Mouse (Mus musculus): ENCODE results near the gene Wdr4. TPM values are rescaled to one million over a fixed set of nuclear protein-coding genes. Genes with fewer than 3 reads are reported as not detected.
"Not testable (repeated sequence)": the region's sequence is repeated elsewhere in the genome, so short reads cannot be mapped to it uniquely, and the experiment has no call there.

Gene Wdr4
- polyA plus RNA-seq, 1 experiment = 28.3 TPM

DNA sequence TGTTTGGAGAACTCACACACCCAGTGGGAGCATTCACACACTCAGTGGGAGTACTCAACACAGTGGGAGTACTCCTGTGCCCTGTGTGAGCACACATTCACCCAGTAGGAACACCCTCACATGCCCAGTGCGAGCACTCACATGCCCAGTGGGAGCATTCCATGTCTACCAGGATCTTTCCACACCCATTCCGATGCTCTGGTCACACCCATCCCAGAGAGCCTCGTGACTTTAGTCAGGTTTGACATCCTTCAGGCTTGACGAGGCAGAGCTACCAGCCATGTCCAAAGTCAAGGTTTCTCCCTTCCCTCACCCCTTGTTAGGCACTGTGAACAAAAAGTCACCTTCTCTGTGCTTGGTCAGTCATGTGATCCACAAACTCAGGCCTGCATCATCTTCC lies 15.6 kb upstream of the Wdr4 start:
- Histone ChIP-seq H3K4me1 (ENCODE audit: control insufficient read depth, insufficient read depth, low read length) (peaks cover 25% of the 10 kb centered on the region), H3K27ac (ENCODE audit: insufficient read depth, low read depth, low read length) (peak overlapping the region; percentile 93), H3K4me3 (ENCODE audit: insufficient read depth, low read depth, low read length) (no peak overlapping the region), H3K36me3 (ENCODE audit: control insufficient read depth, insufficient read depth, low read length) (no peaks in the 10 kb centered on the region; the same call in 1 of the 2 replicates), H3K27me3 (replicated peaks; ENCODE audit: control insufficient read depth, insufficient read depth, low read length) (no peaks in the 10 kb centered on the region)
- WGBS = 24% methylated on average over 4 of the region's 4 CpGs
- TF ChIP-seq POLR2A (IDR thresholded peaks at IDR 0.05; ENCODE audit: low read depth, low read length) (no peak), CTCF (conservative IDR thresholded peaks at IDR 0.05; ENCODE audit: insufficient read depth, insufficient read length, low read depth, low read length) (no peak)
- peak; percentile 82 for DNase-seq

DNA sequence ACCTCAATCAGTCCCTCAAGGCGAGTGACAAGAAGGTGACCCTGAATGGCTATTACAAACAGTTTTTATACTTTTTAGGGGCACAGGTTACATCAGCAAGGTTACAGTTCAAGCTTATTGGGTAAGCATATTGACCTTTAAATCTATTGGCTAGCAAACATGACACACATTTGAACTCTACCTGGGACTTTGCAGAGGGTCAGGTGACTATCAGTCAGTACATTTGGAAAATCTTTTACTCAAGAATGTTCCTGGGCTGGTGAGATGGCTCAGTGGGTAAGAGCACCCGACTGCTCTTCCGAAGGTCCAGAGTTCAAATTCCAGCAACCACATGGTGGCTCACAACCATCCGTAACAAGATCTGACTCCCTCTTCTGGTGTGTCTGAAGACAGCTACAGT lies 12.6 kb upstream of the Wdr4 start:
- 45% methylated on average over 4 of the region's 4 CpGs for WGBS
- not testable (repeated sequence) for H3K36me3 ChIP-seq (ENCODE audit: control insufficient read depth, insufficient read depth, low read length); H3K27me3 ChIP-seq (replicated peaks; ENCODE audit: control insufficient read depth, insufficient read depth, low read length); H3K4me3 ChIP-seq (ENCODE audit: insufficient read depth, low read depth, low read length)
- H3K27ac ChIP-seq (ENCODE audit: insufficient read depth, low read depth, low read length) = peak overlapping the region; percentile 85
- peaks cover 27% of the 10 kb centered on the region for H3K4me1 ChIP-seq (ENCODE audit: control insufficient read depth, insufficient read depth, low read length)
- peak; percentile 76 for DNase-seq

DNA sequence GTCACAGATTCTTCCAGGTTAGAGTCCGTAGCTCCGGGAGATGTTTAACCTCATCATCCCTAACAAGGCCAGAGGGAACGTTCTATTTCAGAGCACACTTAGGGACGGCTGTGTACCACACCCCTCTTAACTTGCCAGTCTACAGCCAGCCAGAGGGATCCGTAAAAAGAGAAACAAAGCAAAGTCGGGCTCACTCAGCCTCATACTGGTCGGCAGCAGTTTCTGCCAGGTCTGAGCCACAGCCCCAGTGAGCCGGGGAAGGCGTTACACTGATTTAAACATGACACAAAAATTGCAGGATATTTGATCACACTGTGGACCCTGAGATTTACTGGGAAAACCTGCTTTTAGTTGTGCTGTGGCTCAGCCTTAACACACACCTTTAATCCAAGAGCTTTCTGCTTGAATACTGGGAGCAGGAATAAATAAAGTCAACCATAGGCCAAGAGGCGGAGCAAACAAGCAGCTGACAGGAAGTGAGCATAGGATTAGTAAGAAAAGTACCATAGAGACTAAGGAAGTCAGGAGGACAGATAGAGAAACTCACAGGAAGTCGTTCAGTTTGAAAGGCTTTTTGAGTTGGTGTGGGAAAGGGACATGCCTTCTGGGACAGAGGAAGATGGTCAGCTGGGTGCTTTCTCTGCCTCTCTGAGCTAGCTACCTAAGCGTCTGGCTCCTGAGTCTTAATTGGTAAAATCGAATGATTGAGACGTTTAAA lies 11.8 kb upstream of the Wdr4 start:
- Histone ChIP-seq H3K4me1 (ENCODE audit: control insufficient read depth, insufficient read depth, low read length) (peaks cover 27% of the 10 kb centered on the region), H3K27me3 (replicated peaks; ENCODE audit: control insufficient read depth, insufficient read depth, low read length) (no peaks in the 10 kb centered on the region), H3K36me3 (ENCODE audit: control insufficient read depth, insufficient read depth, low read length) (no peaks in the 10 kb centered on the region; the same call in 1 of the 2 replicates), H3K27ac (ENCODE audit: insufficient read depth, low read depth, low read length) (peak overlapping the region; percentile 85), H3K4me3 (ENCODE audit: insufficient read depth, low read depth, low read length) (no peak overlapping the region)
- peak; percentile 42 for DNase-seq
- TF ChIP-seq POLR2A (IDR thresholded peaks at IDR 0.05; ENCODE audit: low read depth, low read length) (no peak), CTCF (conservative IDR thresholded peaks at IDR 0.05; ENCODE audit: insufficient read depth, insufficient read length, low read depth, low read length) (no peak)
- WGBS = 74% methylated on average over 14 of the region's 14 CpGs

DNA sequence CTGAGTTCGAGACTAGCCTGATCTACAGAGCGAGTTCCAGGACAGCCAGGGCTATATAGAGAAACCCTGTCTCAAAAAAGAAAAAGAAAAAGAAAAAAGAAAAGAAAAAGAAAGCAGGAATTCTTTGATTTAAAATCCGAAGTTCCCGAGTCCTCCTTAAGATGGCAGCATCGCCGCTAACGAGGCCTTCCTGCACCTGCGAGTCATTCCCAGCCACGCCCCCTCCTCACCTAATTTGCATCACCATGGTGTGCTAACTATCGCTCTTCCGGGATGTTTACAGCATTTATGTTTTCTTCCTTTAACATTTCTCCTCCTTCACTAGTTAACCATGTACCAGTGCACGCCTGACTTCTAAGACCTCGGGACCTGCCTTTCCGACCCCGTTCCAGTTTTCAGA lies 9.5 kb upstream of the Wdr4 start:
- Histone ChIP-seq H3K4me1 (ENCODE audit: control insufficient read depth, insufficient read depth, low read length) (peaks cover 12% of the 10 kb centered on the region; the same call in 1 of the 2 replicates), H3K27ac (ENCODE audit: insufficient read depth, low read depth, low read length) (no peak overlapping the region), H3K36me3 (ENCODE audit: control insufficient read depth, insufficient read depth, low read length) (no peaks in the 10 kb centered on the region; the same call in 1 of the 2 replicates), H3K4me3 (ENCODE audit: insufficient read depth, low read depth, low read length) (peak overlapping the region; percentile 27; the same call in 1 of the 2 replicates), H3K27me3 (replicated peaks; ENCODE audit: control insufficient read depth, insufficient read depth, low read length) (no peaks in the 10 kb centered on the region)
- peak; percentile 74 for DNase-seq
- no peak for TF ChIP-seq POLR2A (IDR thresholded peaks at IDR 0.05; ENCODE audit: low read depth, low read length)
- TF ChIP-seq CTCF (conservative IDR thresholded peaks at IDR 0.05; ENCODE audit: insufficient read depth, insufficient read length, low read depth, low read length) = peak; percentile 63; the same call in 1 of the 2 replicates
- WGBS = 26% methylated on average over 15 of the region's 15 CpGs

GRCm38 (mm10) chr17:31525816-31526215 lies 6.0 kb upstream of the Wdr4 start:
- 97% methylated on average over 3 of the region's 3 CpGs for WGBS
- H3K27ac ChIP-seq (ENCODE audit: insufficient read depth, low read depth, low read length) = no peak overlapping the region
- H3K27me3 ChIP-seq (replicated peaks; ENCODE audit: control insufficient read depth, insufficient read depth, low read length) = no peaks in the 10 kb centered on the region
- H3K4me1 ChIP-seq (ENCODE audit: control insufficient read depth, insufficient read depth, low read length) = peaks cover 7% of the 10 kb centered on the region; the same call in 1 of the 2 replicates
- TF ChIP-seq CTCF (conservative IDR thresholded peaks at IDR 0.05; ENCODE audit: insufficient read depth, insufficient read length, low read depth, low read length) (no peak), POLR2A (IDR thresholded peaks at IDR 0.05; ENCODE audit: low read depth, low read length) (no peak)
- H3K4me3 ChIP-seq (ENCODE audit: insufficient read depth, low read depth, low read length) = no peak overlapping the region
- H3K36me3 ChIP-seq (ENCODE audit: control insufficient read depth, insufficient read depth, low read length) = no peaks in the 10 kb centered on the region; the same call in none of the 2 replicates
- no peak for DNase-seq

DNA sequence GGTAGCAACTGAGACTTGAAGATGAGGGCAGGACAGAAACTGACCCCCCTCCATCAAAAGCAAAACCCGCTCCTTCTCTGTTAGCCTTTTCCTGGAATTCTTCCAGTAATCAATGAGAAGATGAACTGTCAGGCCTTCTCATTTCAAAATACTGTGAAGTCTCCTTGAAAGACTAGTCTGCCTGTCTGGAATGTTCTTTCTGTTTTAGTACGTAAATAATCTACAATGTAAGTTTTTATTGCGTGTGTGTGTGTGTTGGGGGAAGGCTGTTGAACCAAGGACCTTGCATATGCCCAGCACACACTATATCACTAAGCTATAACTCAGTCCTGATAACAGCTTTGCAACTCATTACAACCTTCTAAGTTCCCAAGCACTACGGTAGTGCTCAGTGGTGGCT lies 5.3 kb upstream of the Wdr4 start:
- DNase-seq = no peak
- H3K27ac ChIP-seq (ENCODE audit: insufficient read depth, low read depth, low read length) = no peak overlapping the region

GRCm38 (mm10) chr17:31521948-31522347 lies 2.2 kb upstream of the Wdr4 start:
- DNase-seq = no peak
- TF ChIP-seq CTCF (conservative IDR thresholded peaks at IDR 0.05; ENCODE audit: insufficient read depth, insufficient read length, low read depth, low read length) = no peak
- 84% methylated on average over 6 of the region's 6 CpGs for WGBS

More for the DNA sequence above, 5.3 kb upstream of the Wdr4 start:
- H3K36me3 ChIP-seq (ENCODE audit: control insufficient read depth, insufficient read depth, low read length) = no peaks in the 10 kb centered on the region; the same call in none of the 2 replicates
- no peaks in the 10 kb centered on the region for H3K27me3 ChIP-seq (replicated peaks; ENCODE audit: control insufficient read depth, insufficient read depth, low read length)
- TF ChIP-seq POLR2A (IDR thresholded peaks at IDR 0.05; ENCODE audit: low read depth, low read length) = no peak
- TF ChIP-seq CTCF (conservative IDR thresholded peaks at IDR 0.05; ENCODE audit: insufficient read depth, insufficient read length, low read depth, low read length) = no peak
- peaks cover 7% of the 10 kb centered on the region; the same call in 1 of the 2 replicates for H3K4me1 ChIP-seq (ENCODE audit: control insufficient read depth, insufficient read depth, low read length)
- 84% methylated on average over 4 of the region's 4 CpGs for WGBS
- H3K4me3 ChIP-seq (ENCODE audit: insufficient read depth, low read depth, low read length) = no peak overlapping the region

More at GRCm38 (mm10) chr17:31521948-31522347, 2.2 kb upstream of the Wdr4 start:
- Histone ChIP-seq H3K4me3 (ENCODE audit: insufficient read depth, low read depth, low read length) (no peak overlapping the region), H3K4me1 (ENCODE audit: control insufficient read depth, insufficient read depth, low read length) (peaks cover 5% of the 10 kb centered on the region; the same call in 1 of the 2 replicates), H3K27ac (ENCODE audit: insufficient read depth, low read depth, low read length) (no peak overlapping the region), H3K27me3 (replicated peaks; ENCODE audit: control insufficient read depth, insufficient read depth, low read length) (no peaks in the 10 kb centered on the region), H3K36me3 (ENCODE audit: control insufficient read depth, insufficient read depth, low read length) (no peaks in the 10 kb centered on the region; the same call in 1 of the 2 replicates)

Measured in kidney, adult 2 months (tissue).